Mouse (Mus musculus): ENCODE data around the gene Cep250. TPM values are rescaled to one million over a fixed set of nuclear protein-coding genes. Genes with fewer than 3 reads are reported as not detected.
"Not testable (repeated sequence)": the region's sequence is repeated elsewhere in the genome, so short reads cannot be mapped to it uniquely, and the experiment has no call there.

Cep250 gene
- 17.1 and 19.2 TPM in 2 replicates for polyA plus RNA-seq (2015; fragmentation: Nextera tagmentation; extraction: Ambion mirVana)

- H3K4me2 ChIP-seq: peak within 1 kb of the TSS; percentile 71
- WGBS: under 1% methylated on average over 59 of the region's 59 CpGs
These were observed at the start of gene Cep250 for GRCm38 (mm10) chr2:155956134-155957059. Gene Cep250 (plus strand): TSS chr2:155956458.

GRCm38 (mm10) chr2:155914684-155915083 is 41.6 kb upstream of the Cep250 start:
- Histone ChIP-seq H3K4me3 (no peak overlapping the region), H3K9ac (no peak overlapping the region), H3K36me3 (replicated peaks) (peaks cover 27% of the 10 kb centered on the region), H3K27me3 (replicated peaks) (no peaks in the 10 kb centered on the region), H3K4me1 (no peaks in the 10 kb centered on the region), H3K27ac (no peak overlapping the region), H3K9me3 (no peaks in the 10 kb centered on the region), H3K4me2 (no peak overlapping the region)
- 92% methylated on average over 6 of the region's 6 CpGs for WGBS
- no peak for ATAC-seq (replicated peaks)

More at GRCm38 (mm10) chr2:155956134-155957059, at the start of gene Cep250:
- peak; percentile 97 for ATAC-seq (replicated peaks)
- H3K27ac ChIP-seq: peak within 1 kb of the TSS; percentile 94
- H3K9me3 ChIP-seq: no peaks in the 10 kb centered on the region
- H3K4me1 ChIP-seq: peaks cover 9% of the 10 kb centered on the region
- H3K9ac ChIP-seq: peak within 1 kb of the TSS; percentile 99
- H3K4me3 ChIP-seq: peak within 1 kb of the TSS; percentile 91
- no peaks in the 10 kb centered on the region for H3K27me3 ChIP-seq (replicated peaks)
- no peaks in the 10 kb centered on the region for H3K36me3 ChIP-seq (replicated peaks)

DNA sequence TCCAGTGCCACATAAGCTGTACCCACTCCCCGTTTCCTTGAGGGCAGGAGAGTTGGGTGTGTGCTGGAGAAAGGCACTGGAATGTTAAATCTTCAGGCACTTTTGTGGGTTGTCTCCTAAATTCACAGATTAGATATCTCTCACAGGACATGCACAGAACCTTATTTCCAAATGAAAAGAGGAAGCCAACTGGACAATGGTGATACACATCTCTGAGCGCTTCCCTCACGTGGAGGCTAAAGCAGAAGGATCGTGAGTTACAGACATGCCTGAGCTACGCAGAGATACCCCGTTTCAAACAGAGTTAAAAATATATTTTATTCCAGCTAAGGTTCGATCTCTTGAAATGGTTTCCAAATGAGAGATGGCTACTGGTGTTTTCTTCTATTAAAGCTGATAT is 33.1 kb upstream of the Cep250 start:
- Histone ChIP-seq H3K9ac (no peak overlapping the region), H3K36me3 (replicated peaks) (0 out of 2 replicates have a peak, but pooled peaks cover 6% of the 10 kb centered on the region), H3K27ac (no peak overlapping the region), H3K4me1 (peaks cover 6% of the 10 kb centered on the region), H3K27me3 (replicated peaks) (no peaks in the 10 kb centered on the region), H3K9me3 (no peaks in the 10 kb centered on the region), H3K4me3 (no peak overlapping the region), H3K4me2 (no peak overlapping the region)
- ATAC-seq (replicated peaks): no peak
- WGBS: 94% methylated on average over 7 of the region's 7 CpGs

DNA sequence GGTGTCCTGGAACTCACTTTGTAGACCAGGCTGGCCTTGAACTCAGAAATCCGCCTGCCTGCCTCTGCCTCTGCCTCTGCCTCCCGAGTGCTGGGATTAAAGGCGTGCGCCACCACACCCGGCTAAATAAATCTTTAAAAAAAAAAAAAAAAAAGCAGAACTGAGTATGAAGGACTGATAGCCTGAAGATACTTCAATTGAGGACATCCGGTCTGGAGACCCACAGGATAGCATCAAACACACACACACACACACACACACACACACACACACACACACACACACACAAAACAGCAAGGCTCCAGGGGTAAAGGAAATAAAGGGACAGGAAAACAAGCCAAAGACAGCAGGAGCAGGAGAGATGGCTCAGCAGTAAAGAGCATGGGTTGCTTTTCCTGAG is 31.0 kb upstream of the Cep250 start:
- not testable (repeated sequence) for H3K36me3 ChIP-seq (replicated peaks); H3K4me3 ChIP-seq; H3K27me3 ChIP-seq (replicated peaks); H3K9ac ChIP-seq; H3K27ac ChIP-seq; ATAC-seq (replicated peaks); H3K4me2 ChIP-seq; H3K9me3 ChIP-seq
- H3K4me1 ChIP-seq: peaks cover 17% of the 10 kb centered on the region
- WGBS: 92% methylated on average over 5 of the region's 6 CpGs

DNA sequence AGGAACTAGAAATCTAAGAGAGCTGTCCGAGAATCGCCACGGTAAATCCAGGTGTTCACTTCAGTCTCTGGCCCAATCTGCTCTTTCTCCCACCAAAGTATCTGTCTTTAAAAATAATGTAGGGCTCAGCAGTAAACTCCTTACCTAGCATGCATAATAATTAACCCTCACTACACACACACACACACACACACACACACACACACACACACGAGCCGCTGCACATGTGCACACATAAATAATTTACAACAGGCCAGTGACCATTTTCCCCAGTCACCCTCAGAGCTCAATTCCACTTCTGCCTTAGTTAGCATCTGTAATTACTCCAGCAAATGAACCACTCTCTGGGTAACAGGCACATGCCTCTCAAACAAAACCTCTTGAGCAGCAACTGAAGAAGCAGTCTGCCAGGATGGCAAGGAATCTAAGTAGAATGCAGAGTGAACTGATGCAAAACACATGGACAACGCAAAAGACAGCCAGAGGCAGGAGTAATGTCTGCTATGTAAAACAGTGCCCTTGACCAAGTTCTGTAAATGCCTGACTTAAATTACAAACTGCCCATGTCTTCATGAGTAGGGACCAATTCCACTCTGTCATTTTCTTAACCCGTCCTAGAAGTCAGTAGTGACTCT is 27.4 kb upstream of the Cep250 start:
- Histone ChIP-seq H3K4me1 (peaks cover 22% of the 10 kb centered on the region), H3K9me3 (no peaks in the 10 kb centered on the region), H3K36me3 (replicated peaks) (no peaks in the 10 kb centered on the region), H3K9ac (no peak overlapping the region), H3K27me3 (replicated peaks) (no peaks in the 10 kb centered on the region), H3K4me3 (peak overlapping the region; percentile 69), H3K27ac (no peak overlapping the region), H3K4me2 (peak overlapping the region; percentile 85)
- ATAC-seq (replicated peaks): no peak
- WGBS: 77% methylated on average over 7 of the region's 7 CpGs

- under 1% methylated on average over 38 of the region's 38 CpGs for WGBS
- Histone ChIP-seq H3K36me3 (replicated peaks) (no peaks in the 10 kb centered on the region), H3K27me3 (replicated peaks) (no peaks in the 10 kb centered on the region), H3K4me3 (peak within 1 kb of the TSS; percentile 69), H3K4me2 (peak within 1 kb of the TSS; percentile 85), H3K9ac (peak within 1 kb of the TSS; percentile 65), H3K27ac (peak within 1 kb of the TSS; percentile 90), H3K4me1 (peaks cover 22% of the 10 kb centered on the region), H3K9me3 (no peaks in the 10 kb centered on the region)
- ATAC-seq (replicated peaks): peak; percentile 97
These were observed 26.5 kb upstream of the Cep250 start, which contains the start of gene Uqcc1 for GRCm38 (mm10) chr2:155929531-155930442. Gene Uqcc1 (minus strand): TSS chr2:155930310.

DNA sequence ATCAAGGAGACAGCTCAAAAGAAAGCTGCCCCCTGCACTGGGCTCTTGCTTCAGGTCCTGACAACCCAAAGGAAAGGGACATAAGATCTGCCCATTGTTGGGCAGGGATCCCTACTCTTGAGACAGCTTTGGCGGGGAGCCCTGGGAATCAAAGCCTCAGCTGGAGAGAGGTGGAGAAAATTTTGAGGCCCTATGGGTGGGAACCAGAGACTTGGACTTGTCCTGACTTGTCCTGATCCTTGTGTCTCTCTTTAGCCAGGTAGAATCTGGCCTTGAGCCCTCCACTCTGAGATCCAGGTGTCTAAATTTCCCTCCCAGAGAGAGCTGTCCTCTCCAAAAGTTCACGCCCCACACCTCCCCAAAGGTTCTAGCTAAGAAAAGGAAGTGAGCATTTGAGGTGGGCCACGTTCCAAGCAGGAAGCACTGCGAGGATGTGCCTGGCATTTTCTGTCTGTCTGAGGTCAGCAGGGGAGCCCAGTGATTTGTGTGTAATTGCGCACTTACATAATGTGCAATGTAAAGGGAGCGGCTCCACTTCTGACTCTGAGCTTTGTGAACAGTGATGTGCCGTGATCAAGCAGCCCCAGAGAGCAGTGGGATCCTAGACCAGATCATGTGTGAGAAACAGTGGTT is 16.2 kb upstream of the Cep250 start:
- H3K9me3 ChIP-seq: no peaks in the 10 kb centered on the region
- H3K4me1 ChIP-seq: peaks cover 12% of the 10 kb centered on the region
- no peak overlapping the region for H3K9ac ChIP-seq
- H3K27ac ChIP-seq: no peak overlapping the region
- 83% methylated on average over 7 of the region's 7 CpGs for WGBS
- no peak for ATAC-seq (replicated peaks)
- no peak overlapping the region for H3K4me2 ChIP-seq
- no peak overlapping the region for H3K4me3 ChIP-seq
- H3K27me3 ChIP-seq (replicated peaks): 0 out of 2 replicates have a peak, but pooled peaks cover 2% of the 10 kb centered on the region
- no peaks in the 10 kb centered on the region for H3K36me3 ChIP-seq (replicated peaks)

GRCm38 (mm10) chr2:155940681-155941080 is 15.6 kb upstream of the Cep250 start, which contains the start of gene Gm15557:
Gene Gm15557 (plus strand): TSS chr2:155940728.
- WGBS: 91% methylated on average over 3 of the region's 3 CpGs
- Histone ChIP-seq H3K4me3 (no peak within 1 kb of the TSS), H3K9me3 (no peaks in the 10 kb centered on the region), H3K4me1 (peaks cover 14% of the 10 kb centered on the region), H3K36me3 (replicated peaks) (no peaks in the 10 kb centered on the region), H3K27ac (no peak within 1 kb of the TSS), H3K9ac (no peak within 1 kb of the TSS), H3K4me2 (no peak within 1 kb of the TSS), H3K27me3 (replicated peaks) (0 out of 2 replicates have a peak, but pooled peaks cover 2% of the 10 kb centered on the region)
- no peak for ATAC-seq (replicated peaks)

- Histone ChIP-seq H3K4me1 (peaks cover 14% of the 10 kb centered on the region), H3K4me2 (no peak overlapping the region), H3K9ac (no peak overlapping the region), H3K27ac (no peak overlapping the region), H3K27me3 (replicated peaks) (0 out of 2 replicates have a peak, but pooled peaks cover 2% of the 10 kb centered on the region), H3K4me3 (no peak overlapping the region), H3K36me3 (replicated peaks) (no peaks in the 10 kb centered on the region), H3K9me3 (no peaks in the 10 kb centered on the region)
- no peak for ATAC-seq (replicated peaks)
- 92% methylated on average over 40 of the region's 40 CpGs for WGBS
These were observed 14.4 kb upstream of the Cep250 start for GRCm38 (mm10) chr2:155941697-155942442.

- no peak overlapping the region for H3K27ac ChIP-seq
- peaks cover 14% of the 10 kb centered on the region for H3K4me1 ChIP-seq
- no peaks in the 10 kb centered on the region for H3K36me3 ChIP-seq (replicated peaks)
- no peaks in the 10 kb centered on the region for H3K9me3 ChIP-seq
- H3K9ac ChIP-seq: no peak overlapping the region
- ATAC-seq (replicated peaks): no peak
- H3K4me3 ChIP-seq: no peak overlapping the region
- 2% methylated on average over 8 of the region's 8 CpGs for WGBS
- H3K27me3 ChIP-seq (replicated peaks): 0 out of 2 replicates have a peak, but pooled peaks cover 2% of the 10 kb centered on the region
- H3K4me2 ChIP-seq: peak overlapping the region; percentile 28
These were observed 12.8 kb upstream of the Cep250 start for GRCm38 (mm10) chr2:155943463-155943862.

DNA sequence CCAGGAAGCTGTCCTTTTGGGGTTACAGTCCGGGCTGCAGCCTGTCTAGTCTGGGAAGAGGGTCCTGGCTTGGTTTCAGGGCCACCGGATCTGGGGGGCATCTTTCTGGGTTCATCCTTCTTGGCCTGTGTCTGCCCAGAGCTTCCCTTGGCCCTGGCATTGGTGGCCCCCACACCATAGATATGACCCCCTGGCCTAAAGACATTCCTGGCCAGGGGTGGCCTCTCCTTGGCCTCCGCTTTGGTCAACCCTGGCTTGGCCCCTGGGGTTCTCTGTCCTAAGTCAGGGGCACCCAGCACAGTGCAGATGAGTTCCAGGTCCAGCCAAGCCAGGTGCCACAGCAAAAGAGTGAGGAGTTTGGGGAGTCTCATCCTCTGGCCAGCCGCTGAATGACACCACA is 11.6 kb upstream of the Cep250 start:
- H3K27me3 ChIP-seq (replicated peaks): 0 out of 2 replicates have a peak, but pooled peaks cover 2% of the 10 kb centered on the region
- no peak overlapping the region for H3K4me2 ChIP-seq
- peaks cover 14% of the 10 kb centered on the region for H3K4me1 ChIP-seq
- no peak overlapping the region for H3K9ac ChIP-seq
- ATAC-seq (replicated peaks): no peak
- no peak overlapping the region for H3K4me3 ChIP-seq
- 72% methylated on average over 4 of the region's 4 CpGs for WGBS
- no peaks in the 10 kb centered on the region for H3K9me3 ChIP-seq
- H3K27ac ChIP-seq: no peak overlapping the region
- H3K36me3 ChIP-seq (replicated peaks): no peaks in the 10 kb centered on the region

Data from midbrain, embryonic 15.5 days (tissue).